Mouse (Mus musculus): Measurements from ENCODE around the gene Hist3h2a. TPM values are rescaled to one million over a fixed set of nuclear protein-coding genes. Genes with fewer than 3 reads are reported as not detected.

Gene Hist3h2a
- polyA plus RNA-seq, 1 experiment from 2014 or later, result 155 TPM

GRCm38 (mm10) chr11:58959921-58960465 is 5.5 kb downstream of the Hist3h2a start:
- Histone ChIP-seq H3K36me3 (no peaks in the 10 kb centered on the region), H3K27me3 (no peaks in the 10 kb centered on the region), H3K4me1 (peaks cover 46% of the 10 kb centered on the region), H3K4me3 (peak overlapping the region; percentile 56), H3K9me3 (no peaks in the 10 kb centered on the region), H3K9ac (replicated peaks) (peak overlapping the region; percentile 59), H3K27ac (replicated peaks) (peak overlapping the region; percentile 83), H3K4me2 (replicated peaks) (peak overlapping the region; percentile 96)
- 3% methylated on average over 40 of the region's 40 CpGs for WGBS
- peak; percentile 80 for ATAC-seq (replicated peaks)

- Histone ChIP-seq H3K27me3 (no peaks in the 10 kb centered on the region), H3K27ac (replicated peaks) (no peak overlapping the region), H3K9ac (replicated peaks) (no peak overlapping the region), H3K36me3 (no peaks in the 10 kb centered on the region), H3K4me2 (replicated peaks) (no peak overlapping the region), H3K4me1 (peaks cover 40% of the 10 kb centered on the region), H3K4me3 (no peak overlapping the region), H3K9me3 (no peaks in the 10 kb centered on the region)
- WGBS, result 65% methylated on average over 50 of the region's 50 CpGs
- no peak for ATAC-seq (replicated peaks)
Measured at GRCm38 (mm10) chr11:58961364-58962177, 7.1 kb downstream of the Hist3h2a start.

- Histone ChIP-seq H3K27me3 (no peaks in the 10 kb centered on the region), H3K36me3 (no peaks in the 10 kb centered on the region), H3K4me2 (replicated peaks) (no peak overlapping the region), H3K9ac (replicated peaks) (no peak overlapping the region), H3K4me1 (peaks cover 21% of the 10 kb centered on the region), H3K4me3 (no peak overlapping the region), H3K9me3 (no peaks in the 10 kb centered on the region), H3K27ac (replicated peaks) (no peak overlapping the region)
- WGBS, result 35% methylated on average over 17 of the region's 17 CpGs
- ATAC-seq (replicated peaks), result no peak
Measured at GRCm38 (mm10) chr11:58963543-58963942, 9.1 kb downstream of the Hist3h2a start.

- no peak for ATAC-seq (replicated peaks)
- 87% methylated on average over 7 of the region's 7 CpGs for WGBS
- peaks cover 14% of the 10 kb centered on the region for H3K4me1 ChIP-seq
- no peaks in the 10 kb centered on the region for H3K27me3 ChIP-seq
- H3K36me3 ChIP-seq, result peaks cover 1% of the 10 kb centered on the region; the same call in 1 of the 2 replicates
- no peaks in the 10 kb centered on the region for H3K9me3 ChIP-seq
- no peak overlapping the region for H3K4me3 ChIP-seq
- H3K27ac ChIP-seq (replicated peaks), result no peak overlapping the region
- H3K9ac ChIP-seq (replicated peaks), result no peak overlapping the region
- no peak overlapping the region for H3K4me2 ChIP-seq (replicated peaks)
Measured at GRCm38 (mm10) chr11:58964216-58964615, 9.7 kb downstream of the Hist3h2a start.

- Histone ChIP-seq H3K9ac (replicated peaks) (no peak overlapping the region), H3K4me2 (replicated peaks) (no peak overlapping the region), H3K4me1 (peaks cover 4% of the 10 kb centered on the region; the same call in 1 of the 2 replicates), H3K36me3 (peaks cover 5% of the 10 kb centered on the region; the same call in 1 of the 2 replicates), H3K4me3 (no peak overlapping the region), H3K27me3 (no peaks in the 10 kb centered on the region), H3K9me3 (no peaks in the 10 kb centered on the region), H3K27ac (replicated peaks) (no peak overlapping the region)
- 62% methylated on average over 12 of the region's 12 CpGs for WGBS
- ATAC-seq (replicated peaks), result no peak
Measured at GRCm38 (mm10) chr11:58965001-58965760, 10.7 kb downstream of the Hist3h2a start.

GRCm38 (mm10) chr11:58967346-58967745 is 12.9 kb downstream of the Hist3h2a start:
- no peaks in the 10 kb centered on the region for H3K27me3 ChIP-seq
- H3K4me1 ChIP-seq, result no peaks in the 10 kb centered on the region
- H3K9me3 ChIP-seq, result no peaks in the 10 kb centered on the region
- no peak overlapping the region for H3K4me2 ChIP-seq (replicated peaks)
- peaks cover 13% of the 10 kb centered on the region; the same call in 1 of the 2 replicates for H3K36me3 ChIP-seq
- no peak for ATAC-seq (replicated peaks)
- no peak overlapping the region for H3K27ac ChIP-seq (replicated peaks)
- H3K4me3 ChIP-seq, result no peak overlapping the region
- H3K9ac ChIP-seq (replicated peaks), result no peak overlapping the region
- WGBS, result 94% methylated on average over 1 of the region's 1 CpGs

- 89% methylated on average over 7 of the region's 7 CpGs for WGBS
- no peaks in the 10 kb centered on the region; the same call in 1 of the 2 replicates for H3K4me1 ChIP-seq
Measured at GRCm38 (mm10) chr11:58968551-58968950, 14.1 kb downstream of the Hist3h2a start.

GRCm38 (mm10) chr11:58969027-58969426 is 14.5 kb downstream of the Hist3h2a start:
- no peak overlapping the region for H3K9ac ChIP-seq (replicated peaks)
- H3K27me3 ChIP-seq, result no peaks in the 10 kb centered on the region
- peaks cover 13% of the 10 kb centered on the region; the same call in 1 of the 2 replicates for H3K36me3 ChIP-seq
- no peak overlapping the region for H3K4me2 ChIP-seq (replicated peaks)
- H3K27ac ChIP-seq (replicated peaks), result no peak overlapping the region
- no peak for ATAC-seq (replicated peaks)
- H3K4me3 ChIP-seq, result no peak overlapping the region
- no peaks in the 10 kb centered on the region; the same call in 1 of the 2 replicates for H3K4me1 ChIP-seq
- H3K9me3 ChIP-seq, result no peaks in the 10 kb centered on the region
- 82% methylated on average over 8 of the region's 8 CpGs for WGBS

More at GRCm38 (mm10) chr11:58968551-58968950, 14.1 kb downstream of the Hist3h2a start:
- Histone ChIP-seq H3K9me3 (no peaks in the 10 kb centered on the region), H3K27me3 (no peaks in the 10 kb centered on the region), H3K9ac (replicated peaks) (no peak overlapping the region), H3K4me2 (replicated peaks) (no peak overlapping the region), H3K27ac (replicated peaks) (no peak overlapping the region), H3K36me3 (peaks cover 13% of the 10 kb centered on the region; the same call in 1 of the 2 replicates), H3K4me3 (no peak overlapping the region)
- no peak for ATAC-seq (replicated peaks)

- WGBS, result 81% methylated on average over 6 of the region's 6 CpGs
- no peak overlapping the region for H3K4me2 ChIP-seq (replicated peaks)
- H3K27ac ChIP-seq (replicated peaks), result no peak overlapping the region
- no peaks in the 10 kb centered on the region for H3K9me3 ChIP-seq
- no peak overlapping the region for H3K4me3 ChIP-seq
- H3K27me3 ChIP-seq, result no peaks in the 10 kb centered on the region
- no peaks in the 10 kb centered on the region; the same call in 1 of the 2 replicates for H3K4me1 ChIP-seq
- H3K9ac ChIP-seq (replicated peaks), result no peak overlapping the region
- H3K36me3 ChIP-seq, result peaks cover 13% of the 10 kb centered on the region; the same call in 1 of the 2 replicates
- no peak for ATAC-seq (replicated peaks)
Measured at GRCm38 (mm10) chr11:58969659-58970058, 15.2 kb downstream of the Hist3h2a start.

- no peaks in the 10 kb centered on the region for H3K9me3 ChIP-seq
- WGBS, result 96% methylated on average over 21 of the region's 21 CpGs
Measured at GRCm38 (mm10) chr11:58970831-58971530, 16.5 kb downstream of the Hist3h2a start.

GRCm38 (mm10) chr11:58971796-58972195 is 17.3 kb downstream of the Hist3h2a start:
- Histone ChIP-seq H3K4me2 (replicated peaks) (no peak overlapping the region), H3K4me1 (peaks cover 11% of the 10 kb centered on the region), H3K27me3 (no peaks in the 10 kb centered on the region), H3K36me3 (peaks cover 13% of the 10 kb centered on the region; the same call in 1 of the 2 replicates), H3K9ac (replicated peaks) (no peak overlapping the region), H3K27ac (replicated peaks) (no peak overlapping the region), H3K9me3 (no peaks in the 10 kb centered on the region), H3K4me3 (no peak overlapping the region)
- 95% methylated on average over 3 of the region's 3 CpGs for WGBS
- no peak for ATAC-seq (replicated peaks)

More at GRCm38 (mm10) chr11:58970831-58971530, 16.5 kb downstream of the Hist3h2a start:
- Histone ChIP-seq H3K9ac (replicated peaks) (no peak overlapping the region), H3K27ac (replicated peaks) (no peak overlapping the region), H3K4me1 (peaks cover 8% of the 10 kb centered on the region), H3K4me3 (no peak overlapping the region), H3K4me2 (replicated peaks) (no peak overlapping the region), H3K36me3 (peaks cover 13% of the 10 kb centered on the region; the same call in 1 of the 2 replicates), H3K27me3 (no peaks in the 10 kb centered on the region)
- ATAC-seq (replicated peaks), result no peak

Data from forebrain, embryonic 15.5 days (tissue).